15 mouse cellular contexts compared by ENCODE assay signal in genomic region chr10:62503353-62503752, GRCm38 (mm10). TPM values are rescaled to one million over a fixed set of nuclear protein-coding genes. Genes with fewer than 3 reads are reported as not detected.
DNase-seq lines count a peak whose midpoint lies in the region; ATAC-seq and TF ChIP-seq lines count a peak whose summit lies in the region.
"Had no signal": no experiment of that assay in that cellular context is flagged by ENCODE, and none has a peak within 500 bp of the region (broad histone marks: within the 10 kb centered on the region; RNA-seq: fewer than 3 reads in every experiment).

No protein-coding gene starts in this region.

- H3K9me3 ChIP-seq in kidney, embryonic 15.5 days (replicated peaks) = no peaks in the 10 kb centered on the region
- H3K9me3 ChIP-seq in liver, embryonic 14.5 days (ENCODE audit: control insufficient read depth, low read length) = no peaks in the 10 kb centered on the region
- H3K9me3 ChIP-seq: hindbrain, embryonic 15.5 days; limb, embryonic 10.5 days had no signal

- DNase-seq in kidney, adult 9 months = peak; percentile 50
- DNase-seq in thymus, postnatal 25 days = peak; percentile 39
- DNase-seq in thymus, postnatal 0 days (ENCODE audit: low spot score) = no peak
- DNase-seq in liver, embryonic 14.5 days (ENCODE audit: low read depth in 3 of 3, low spot score in 3 of 3) = no peak
- DNase-seq in urinary bladder, postnatal 14 days (ENCODE audit: low spot score) = no peak
- no peak for DNase-seq in left cerebral cortex, adult 18-20 months (ENCODE audit: low spot score in 2 of 2)
- no peak for DNase-seq in embryo, embryonic 11 days
- DNase-seq: cerebellum, postnatal 36 days; lung, postnatal 14 days; right cerebral cortex, adult 18-20 months had no signal

- no peak for TF ChIP-seq EP300 in liver, embryonic 14.5 days (IDR thresholded peaks at IDR 0.05; ENCODE audit: low read depth)

- H3K36me3 ChIP-seq in kidney, embryonic 15.5 days = no peaks in the 10 kb centered on the region
- H3K36me3 ChIP-seq in liver, embryonic 14.5 days (replicated peaks; ENCODE audit: control insufficient read depth, insufficient read depth, low read depth) = no peaks in the 10 kb centered on the region
- H3K36me3 ChIP-seq: hindbrain, embryonic 15.5 days; limb, embryonic 10.5 days had no signal

- no peak overlapping the region for H3K4me3 ChIP-seq in kidney, embryonic 15.5 days (replicated peaks)
- H3K4me3 ChIP-seq in liver, embryonic 14.5 days (ENCODE audit: insufficient read depth in 1 of 2, low read depth in 2 of 2, low read length in 2 of 2) = peak overlapping the region in 1 of 2 experiments; percentile 31; a peak in 2 of 4 replicates
- H3K4me3 ChIP-seq: hindbrain, embryonic 15.5 days; limb, embryonic 10.5 days had no signal

- TF ChIP-seq CTCF in liver, embryonic 14.5 days (IDR thresholded peaks at IDR 0.05; ENCODE audit: low read depth) = no peak

- ATAC-seq in kidney, embryonic 15.5 days (replicated peaks; ENCODE audit: low FRiP score) = no peak
- ATAC-seq in liver, embryonic 14.5 days (ENCODE audit: insufficient read depth) = no peak

- WGBS in kidney, embryonic 15.5 days = 62% methylated on average over 4 of the region's 4 CpGs
- 5% methylated on average over 4 of the region's 4 CpGs for WGBS in liver, embryonic 14.5 days (ENCODE audit: insufficient replicate concordance)

- H3K27me3 ChIP-seq in kidney, embryonic 15.5 days = peaks cover 13% of the 10 kb centered on the region
- no peaks in the 10 kb centered on the region for H3K27me3 ChIP-seq in liver, embryonic 14.5 days (ENCODE audit: control insufficient read depth, insufficient read depth, low read length)

- H3K4me1 ChIP-seq in kidney, embryonic 15.5 days = peaks cover 11% of the 10 kb centered on the region
- peaks cover 48 to 53% of the 10 kb centered on the region in 2 experiments for H3K4me1 ChIP-seq in liver, embryonic 14.5 days (replicated peaks; ENCODE audit: control insufficient read depth in 2 of 2, insufficient read depth in 2 of 2, low read length in 1 of 2)

- H3K9ac ChIP-seq in kidney, embryonic 15.5 days = no peak overlapping the region
- peak overlapping the region; percentile 54 for H3K9ac ChIP-seq in liver, embryonic 14.5 days (replicated peaks)
- H3K9ac ChIP-seq: hindbrain, embryonic 15.5 days had no signal

- no peak overlapping the region for H3K27ac ChIP-seq in kidney, embryonic 15.5 days
- H3K27ac ChIP-seq in liver, embryonic 14.5 days = peak overlapping the region; percentile 63
- H3K27ac ChIP-seq: hindbrain, embryonic 15.5 days; limb, embryonic 10.5 days; stomach, postnatal 0 days had no signal

- no peak overlapping the region for H3K4me2 ChIP-seq in kidney, embryonic 15.5 days
- peak overlapping the region; percentile 68 for H3K4me2 ChIP-seq in liver, embryonic 14.5 days (ENCODE audit: low read depth)
- H3K4me2 ChIP-seq: heart, embryonic 11.5 days; hindbrain, embryonic 15.5 days had no signal

RNA-seq across cellular contexts. Expression of gene Vps26a, which starts 16.7 kb away (rescaled TPM):
- polyA plus RNA-seq in kidney, embryonic 15.5 days (2015; fragmentation: Nextera tagmentation; extraction: Ambion mirVana) = 79.3 and 81.7 TPM in 2 replicates
- 63.8 and 67.8 TPM in 2 replicates for polyA plus RNA-seq in thymus, postnatal 0 days (2015; fragmentation: Nextera tagmentation; extraction: Ambion mirVana)
- polyA plus RNA-seq in liver, embryonic 14.5 days (2012; rRNA removed) = 9.1 and 14.7 TPM in 2 replicates
- polyA plus RNA-seq in liver, embryonic 14.5 days (2014; fragmentation: Nextera tagmentation; extraction: Ambion mirVana) = 40.6 and 42.8 TPM in 2 replicates
- total RNA-seq in left cerebral cortex, adult 18-20 months (2021) = 10 to 100 TPM; 49.5 to 51.0 TPM

RNA-seq across cellular contexts. Expression of gene Srgn, which starts 23.9 kb away (rescaled TPM):
- 8.6 and 9.9 TPM in 2 replicates for polyA plus RNA-seq in kidney, embryonic 15.5 days (2015; fragmentation: Nextera tagmentation; extraction: Ambion mirVana)
- 306 and 319 TPM in 2 replicates for polyA plus RNA-seq in thymus, postnatal 0 days (2015; fragmentation: Nextera tagmentation; extraction: Ambion mirVana)
- polyA plus RNA-seq in liver, embryonic 14.5 days (2012; rRNA removed) = 23.3 and 23.7 TPM in 2 replicates
- polyA plus RNA-seq in liver, embryonic 14.5 days (2014; fragmentation: Nextera tagmentation; extraction: Ambion mirVana) = 73.2 and 82.6 TPM in 2 replicates
- total RNA-seq in left cerebral cortex, adult 18-20 months (2021) = 10 to 100 TPM in 1 of 2 experiments, 1 to 10 TPM in 1; 8.0 to 10.0 TPM

RNA-seq across cellular contexts. Expression of gene Supv3l1, which starts 53.8 kb away (rescaled TPM):
- polyA plus RNA-seq in kidney, embryonic 15.5 days (2015; fragmentation: Nextera tagmentation; extraction: Ambion mirVana) = 28.1 and 29.9 TPM in 2 replicates
- polyA plus RNA-seq in thymus, postnatal 0 days (2015; fragmentation: Nextera tagmentation; extraction: Ambion mirVana) = 20.7 and 21.6 TPM in 2 replicates
- 12.6 and 16.4 TPM in 2 replicates for polyA plus RNA-seq in liver, embryonic 14.5 days (2012; rRNA removed)
- 13.5 and 14.4 TPM in 2 replicates for polyA plus RNA-seq in liver, embryonic 14.5 days (2014; fragmentation: Nextera tagmentation; extraction: Ambion mirVana)
- 10 to 100 TPM; 22.0 to 23.7 TPM for total RNA-seq in left cerebral cortex, adult 18-20 months (2021)

RNA-seq across cellular contexts. Expression of gene 4930507D05Rik, which starts 54.1 kb away (rescaled TPM):
- 0.71 and 0.72 TPM in 2 replicates for polyA plus RNA-seq in kidney, embryonic 15.5 days (2015; fragmentation: Nextera tagmentation; extraction: Ambion mirVana)
- polyA plus RNA-seq in thymus, postnatal 0 days (2015; fragmentation: Nextera tagmentation; extraction: Ambion mirVana) = 0.69 and 0.95 TPM in 2 replicates
- polyA plus RNA-seq in liver, embryonic 14.5 days (2012; rRNA removed) = 0.11 TPM in 2 replicates
- 0.25 TPM in 1 of 2 replicates, not detected in the other for polyA plus RNA-seq in liver, embryonic 14.5 days (2014; fragmentation: Nextera tagmentation; extraction: Ambion mirVana)
- total RNA-seq in left cerebral cortex, adult 18-20 months (2021) = 1 to 10 TPM in 1 of 2 experiments, under 1 TPM in 1; 0.72 to 1.3 TPM

Comparison
In these comparisons a context has a peak if more than half of its experiments do, and no peak if none do; other contexts are left out.
1. DNase-seq: peak in kidney, adult 9 months (single experiment) and thymus, postnatal 25 days (single experiment); none in thymus, postnatal 0 days (single experiment), liver, embryonic 14.5 days (0 of 3), urinary bladder, postnatal 14 days (single experiment), left cerebral cortex, adult 18-20 months (0 of 2) and embryo, embryonic 11 days (single experiment).